Mouse (Mus musculus): Measurements from ENCODE around the gene Anxa11.

DNA sequence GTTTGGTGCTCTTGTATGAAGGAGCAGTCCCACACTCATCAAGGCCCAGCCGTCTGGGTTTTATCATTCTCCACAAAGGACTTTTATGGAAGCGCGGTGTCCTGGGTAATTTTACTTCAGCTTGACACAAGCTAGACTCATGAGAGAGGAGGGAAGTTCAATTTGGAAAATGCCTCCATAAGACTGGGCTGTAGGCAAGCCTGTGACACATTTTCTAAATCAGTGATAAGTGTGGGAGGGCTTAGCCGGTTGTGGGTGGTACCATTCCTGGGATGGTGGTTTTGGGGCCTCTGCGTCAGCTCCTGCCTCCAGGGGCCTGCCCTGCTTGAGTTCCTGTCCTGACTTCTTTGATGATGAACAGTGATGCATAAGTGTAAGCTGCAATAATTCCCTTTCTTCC is 23.3 kb downstream of the Anxa11 start:
- TF ChIP-seq CTCF (IDR thresholded peaks at IDR 0.05; ENCODE audit: borderline replicate concordance, insufficient read depth, low read depth, low read length) (no peak), POLR2A (IDR thresholded peaks at IDR 0.05; ENCODE audit: borderline replicate concordance, insufficient read depth, low read length) (no peak)
